Mouse (Mus musculus): ENCODE results near the gene Strip2. TPM values are rescaled to one million over a fixed set of nuclear protein-coding genes. Genes with fewer than 3 reads are reported as not detected.
A peak's percentile ranks its signal among the peaks of the same experiment; 100 is the strongest.

The Strip2 gene
- total and polyA plus RNA-seq, 3 experiments, result 0.42 to 1.4 (median 1.3) TPM

GRCm38 (mm10) chr6:29914136-29914535 lies 2.7 kb upstream of the Strip2 start:
- Histone ChIP-seq H3K79me2 (replicated peaks; ENCODE audit: control insufficient read depth, extremely low read depth, insufficient read depth, poor library complexity, severe bottlenecking) (no peaks in the 10 kb centered on the region), H3K27me3 (replicated peaks) (no peaks in the 10 kb centered on the region), H3K9me3 (replicated peaks; ENCODE audit: low read length) (no peaks in the 10 kb centered on the region), H3K4me2 (ENCODE audit: insufficient read depth, low read depth, poor library complexity, severe bottlenecking) (no peak overlapping the region), H3K27ac (ENCODE audit: insufficient read depth, low read depth) (no peak overlapping the region), H3K36me3 (replicated peaks in 1 of 2; ENCODE audit: control insufficient read depth in 1 of 2, insufficient read depth in 1 of 2, low read length in 1 of 2) (peaks cover 8 to 30% of the 10 kb centered on the region in 2 experiments), H3K9ac (ENCODE audit: insufficient read depth, low read depth) (no peak overlapping the region), H3K4me3 (replicated peaks in 1 of 3; ENCODE audit: low read depth in 2 of 3, low read length in 2 of 3, poor library complexity in 1 of 3) (no peak overlapping the region), H3K4me1 (ENCODE audit: control insufficient read depth in 1 of 2, insufficient read depth in 2 of 2) (peaks cover 3 to 25% of the 10 kb centered on the region in 2 experiments; a peak in 3 of 4 replicates)
- dilution Hi-C loops (cut with MboI; ENCODE audit: extremely low pct_ligation_motif_present, extremely low pct_unique_long_range_greater_than_20kb, low sequenced_read_pairs), result no loop called here
- in situ Hi-C loops (cut with MboI; ENCODE audit: low pct_ligation_motif_present, low pct_unique_long_range_greater_than_20kb, low sequenced_read_pairs), result no loop called here
- no peak for TF ChIP-seq SIN3A (IDR thresholded peaks at IDR 0.05; ENCODE audit: low read length)
- no peak for TF ChIP-seq JUND (conservative IDR thresholded peaks at IDR 0.05; ENCODE audit: low read depth, low read length)
- no peak for TF ChIP-seq CTCF (conservative IDR thresholded peaks at IDR 0.05 in 1 of 2, IDR thresholded peaks at IDR 0.05 in 1 of 2; ENCODE audit: low read depth in 2 of 2, low read length in 2 of 2)
- TF ChIP-seq USF2 (conservative IDR thresholded peaks at IDR 0.05; ENCODE audit: low read depth, low read length), result no peak
- TF ChIP-seq POLR2A (IDR thresholded peaks at IDR 0.05; ENCODE audit: low read depth, low read length), result no peak
- no peak for TF ChIP-seq EP300 (IDR thresholded peaks at IDR 0.05; ENCODE audit: low read length)
- no peak for TF ChIP-seq SMC3 (IDR thresholded peaks at IDR 0.05; ENCODE audit: low read depth, low read length)
- no peak for TF ChIP-seq ZMIZ1 (IDR thresholded peaks at IDR 0.05; ENCODE audit: low read depth, low read length)
- DNase-seq (ENCODE audit: extremely low read depth), result no peak

- Histone ChIP-seq H3K9ac (ENCODE audit: insufficient read depth, low read depth) (no peak overlapping the region), H3K27me3 (replicated peaks) (no peaks in the 10 kb centered on the region), H3K4me1 (ENCODE audit: control insufficient read depth in 1 of 2, insufficient read depth in 2 of 2) (peaks cover 3 to 25% of the 10 kb centered on the region in 2 experiments; a peak in 3 of 4 replicates), H3K4me2 (ENCODE audit: insufficient read depth, low read depth, poor library complexity, severe bottlenecking) (peak overlapping the region; percentile 79; the same call in 1 of the 2 replicates), H3K4me3 (replicated peaks in 1 of 3; ENCODE audit: low read depth in 2 of 3, low read length in 2 of 3, poor library complexity in 1 of 3) (no peak overlapping the region), H3K9me3 (replicated peaks; ENCODE audit: low read length) (no peaks in the 10 kb centered on the region), H3K79me2 (replicated peaks; ENCODE audit: control insufficient read depth, extremely low read depth, insufficient read depth, poor library complexity, severe bottlenecking) (no peaks in the 10 kb centered on the region), H3K27ac (ENCODE audit: insufficient read depth, low read depth) (no peak overlapping the region), H3K36me3 (replicated peaks in 1 of 2; ENCODE audit: control insufficient read depth in 1 of 2, insufficient read depth in 1 of 2, low read length in 1 of 2) (peaks cover 0 to 13% of the 10 kb centered on the region in 2 experiments)
- DNase-seq (ENCODE audit: extremely low read depth), result no peak
- dilution Hi-C loops (cut with MboI; ENCODE audit: extremely low pct_ligation_motif_present, extremely low pct_unique_long_range_greater_than_20kb, low sequenced_read_pairs) (no loop called here), in situ Hi-C loops (cut with MboI; ENCODE audit: low pct_ligation_motif_present, low pct_unique_long_range_greater_than_20kb, low sequenced_read_pairs) (no loop called here)
- TF ChIP-seq CHD2 (IDR thresholded peaks at IDR 0.05; ENCODE audit: low read length), result no peak
- TF ChIP-seq JUND (conservative IDR thresholded peaks at IDR 0.05; ENCODE audit: low read depth, low read length), result no peak
- no peak for TF ChIP-seq MAZ (IDR thresholded peaks at IDR 0.05; ENCODE audit: low read depth, low read length)
- no peak for TF ChIP-seq NELFE (IDR thresholded peaks at IDR 0.05; ENCODE audit: low read depth, low read length)
- TF ChIP-seq MEF2A (IDR thresholded peaks at IDR 0.05; ENCODE audit: borderline replicate concordance, low read depth, low read length), result no peak
- no peak for TF ChIP-seq RAD21 (IDR thresholded peaks at IDR 0.05; ENCODE audit: low read depth, low read length)
- no peak for TF ChIP-seq ZKSCAN1 (IDR thresholded peaks at IDR 0.05; ENCODE audit: borderline replicate concordance, low read depth, low read length)
- TF ChIP-seq SMC3 (IDR thresholded peaks at IDR 0.05; ENCODE audit: low read depth, low read length), result no peak
- no peak for TF ChIP-seq UBTF (IDR thresholded peaks at IDR 0.05; ENCODE audit: low read depth, low read length)
- TF ChIP-seq KAT2A (IDR thresholded peaks at IDR 0.05; ENCODE audit: insufficient replicate concordance, low read length), result no peak
- TF ChIP-seq USF2 (conservative IDR thresholded peaks at IDR 0.05; ENCODE audit: low read depth, low read length), result no peak
- TF ChIP-seq TBP (conservative IDR thresholded peaks at IDR 0.05; ENCODE audit: low read depth, low read length), result no peak
- no peak for TF ChIP-seq ETS1 (conservative IDR thresholded peaks at IDR 0.05; ENCODE audit: low read depth, low read length)
- TF ChIP-seq HCFC1 (IDR thresholded peaks at IDR 0.05; ENCODE audit: low read depth, low read length), result no peak
- TF ChIP-seq E2F4 (IDR thresholded peaks at IDR 0.05; ENCODE audit: insufficient replicate concordance, low read depth, low read length), result no peak
- TF ChIP-seq JUN (IDR thresholded peaks at IDR 0.05; ENCODE audit: insufficient read depth, low read depth, low read length), result no peak
- no peak for TF ChIP-seq NRF1 (IDR thresholded peaks at IDR 0.05; ENCODE audit: low read depth, low read length)
These were observed 976 bp upstream of the Strip2 start for GRCm38 (mm10) chr6:29915836-29916235.
